Mouse (Mus musculus) cerebellum, adult 2 months (tissue): ENCODE measurements at regions not wholly inside any gene's neighbourhood (a gene's known extent, or its start where the extent isn't known, plus 50 kb on each side); places are given as distances from the start of the nearest gene placed in this dataset.

Experiments
- CTCF ChIP-seq: fragments of 200-500 bp; IDR thresholded peaks from 2 replicates; pipeline ENCODE4 v1.5.1; 2011; ENCODE audit warnings: low read depth, mild to moderate bottlenecking, control low read depth, low read length, moderate library complexity, borderline replicate concordance; ENCODE audit not compliant: insufficient read depth
- POLR2A ChIP-seq: fragments of 200-500 bp; IDR thresholded peaks from 2 replicates; pipeline ENCODE4 v1.6.1; 2011; ENCODE audit warnings: low read length, control low read depth, borderline replicate concordance; ENCODE audit not compliant: insufficient read depth

DNA sequence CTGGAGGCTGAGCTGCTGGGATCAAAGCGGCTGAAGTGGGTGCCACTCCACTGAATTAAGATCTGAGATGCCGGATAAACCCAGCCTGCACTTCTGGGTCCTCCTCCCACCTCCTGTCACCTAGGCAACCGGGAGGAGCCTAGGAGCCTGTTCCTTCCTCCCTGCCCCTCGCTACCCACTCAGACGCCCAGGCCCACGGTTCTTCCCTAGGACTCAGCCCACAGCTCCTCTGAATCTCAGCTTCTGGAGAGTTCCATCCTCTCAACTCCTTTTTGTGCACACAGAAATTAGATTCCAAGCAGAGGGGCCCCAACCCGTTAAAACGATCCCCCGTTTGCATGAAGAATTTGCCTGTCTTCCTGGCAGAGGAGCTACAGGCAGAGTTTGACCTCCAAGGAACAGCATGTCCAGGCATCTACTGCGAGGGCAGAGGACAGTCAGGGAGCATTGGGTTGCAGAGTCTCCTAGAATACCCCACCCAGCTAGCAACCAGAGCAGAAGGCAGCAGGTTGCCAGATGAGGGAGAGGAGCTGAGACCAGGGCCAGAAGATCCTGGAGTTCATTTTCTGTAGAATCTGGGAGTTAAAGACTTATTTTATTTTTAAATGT is 71.6 kb upstream of the Pias1 start:
- TF ChIP-seq POLR2A (no peak), CTCF (no peak)
